ENCODE assay signal across 10 mouse cellular contexts in the genomic region with DNA sequence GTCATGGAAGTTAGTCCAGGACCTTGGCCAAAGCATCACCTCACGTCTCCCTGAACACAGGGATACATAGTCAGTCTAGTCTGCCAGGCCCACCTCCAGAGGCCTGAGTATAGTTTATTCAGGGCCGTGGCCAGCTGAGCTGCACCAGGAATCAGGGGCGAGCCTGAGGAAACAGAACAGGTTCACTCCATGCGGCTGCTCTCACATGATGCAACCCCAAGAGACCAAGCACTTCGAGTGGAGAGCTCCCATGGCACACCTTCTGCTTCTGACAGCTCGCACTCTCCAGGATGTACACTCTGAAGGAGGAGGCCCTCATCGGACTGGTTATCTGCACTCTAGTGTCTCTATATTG.
DNase-seq lines count a peak whose midpoint lies in the region; ATAC-seq and TF ChIP-seq lines count a peak whose summit lies in the region.
"Had no signal": no experiment of that assay in that cellular context is flagged by ENCODE, and none has a peak within 500 bp of the region (broad histone marks: within the 10 kb centered on the region; RNA-seq: fewer than 3 reads in every experiment).

No protein-coding gene starts in this region.

- H3K4me1 ChIP-seq in lung, embryonic 15.5 days = peaks cover 44% of the 10 kb centered on the region
- peaks cover 69% of the 10 kb centered on the region for H3K4me1 ChIP-seq in forebrain, embryonic 13.5 days
- H3K4me1 ChIP-seq in hindbrain, postnatal 0 days (ENCODE audit: insufficient read depth, low read length) = peaks cover 16% of the 10 kb centered on the region
- H3K4me1 ChIP-seq in neural tube, embryonic 15.5 days = peaks cover 74% of the 10 kb centered on the region

- 52% methylated on average over 7 of the region's 7 CpGs for WGBS in lung, embryonic 15.5 days
- 82% methylated on average over 7 of the region's 7 CpGs for WGBS in forebrain, embryonic 13.5 days
- WGBS in hindbrain, postnatal 0 days = 69% methylated on average over 7 of the region's 7 CpGs
- 64% methylated on average over 7 of the region's 7 CpGs for WGBS in neural tube, embryonic 15.5 days

- no peak for TF ChIP-seq CTCF in hindbrain, postnatal 0 days (IDR thresholded peaks at IDR 0.05; ENCODE audit: low read depth)

- H3K9ac ChIP-seq in lung, embryonic 15.5 days = no peak overlapping the region
- H3K9ac ChIP-seq in forebrain, embryonic 13.5 days = no peak overlapping the region
- H3K9ac ChIP-seq in hindbrain, postnatal 0 days (replicated peaks; ENCODE audit: low read length) = no peak overlapping the region
- no peak overlapping the region for H3K9ac ChIP-seq in neural tube, embryonic 15.5 days (replicated peaks)

- H3K27me3 ChIP-seq in lung, embryonic 15.5 days = no peaks in the 10 kb centered on the region
- no peaks in the 10 kb centered on the region for H3K27me3 ChIP-seq in forebrain, embryonic 13.5 days
- no peaks in the 10 kb centered on the region for H3K27me3 ChIP-seq in hindbrain, postnatal 0 days (ENCODE audit: insufficient read depth, low read length)
- no peaks in the 10 kb centered on the region for H3K27me3 ChIP-seq in neural tube, embryonic 15.5 days (replicated peaks)

- peaks cover 7% of the 10 kb centered on the region for H3K36me3 ChIP-seq in lung, embryonic 15.5 days
- H3K36me3 ChIP-seq in forebrain, embryonic 13.5 days (ENCODE audit: poor library complexity, severe bottlenecking) = peaks cover 24% of the 10 kb centered on the region
- peaks cover 8% of the 10 kb centered on the region; the same call in 1 of the 2 replicates for H3K36me3 ChIP-seq in hindbrain, postnatal 0 days (ENCODE audit: insufficient read depth, low read length)
- H3K36me3 ChIP-seq in neural tube, embryonic 15.5 days = peaks cover 9% of the 10 kb centered on the region

- H3K4me2 ChIP-seq in lung, embryonic 15.5 days = no peak overlapping the region
- H3K4me2 ChIP-seq in forebrain, embryonic 13.5 days = no peak overlapping the region
- H3K4me2 ChIP-seq in hindbrain, postnatal 0 days (ENCODE audit: low read depth, low read length) = no peak overlapping the region
- H3K4me2 ChIP-seq in neural tube, embryonic 15.5 days = no peak overlapping the region

- ATAC-seq in lung, embryonic 15.5 days (ENCODE audit: borderline replicate concordance, extremely low read depth, low FRiP score, low TSS enrichment) = 0 out of 2 replicates have a peak, but pooled peaks have one; percentile 20
- ATAC-seq in forebrain, embryonic 13.5 days = peak; percentile 8; the same call in 1 of the 2 replicates
- no peak for ATAC-seq in hindbrain, postnatal 0 days
- no peak for ATAC-seq in neural tube, embryonic 15.5 days (ENCODE audit: low FRiP score)
- ATAC-seq in frontal cortex, adult (ENCODE audit: low TSS enrichment) = no peak

- no peaks in the 10 kb centered on the region for H3K9me3 ChIP-seq in lung, embryonic 15.5 days
- H3K9me3 ChIP-seq in forebrain, embryonic 13.5 days (replicated peaks) = no peaks in the 10 kb centered on the region
- no peaks in the 10 kb centered on the region for H3K9me3 ChIP-seq in hindbrain, postnatal 0 days (ENCODE audit: low read length)
- no peaks in the 10 kb centered on the region for H3K9me3 ChIP-seq in neural tube, embryonic 15.5 days (replicated peaks)

- no peak overlapping the region for H3K4me3 ChIP-seq in lung, embryonic 15.5 days
- no peak overlapping the region for H3K4me3 ChIP-seq in forebrain, embryonic 13.5 days
- H3K4me3 ChIP-seq in hindbrain, postnatal 0 days (ENCODE audit: low read length) = no peak overlapping the region
- H3K4me3 ChIP-seq in neural tube, embryonic 15.5 days (replicated peaks) = no peak overlapping the region

- peak overlapping the region; percentile 59 for H3K27ac ChIP-seq in lung, embryonic 15.5 days
- H3K27ac ChIP-seq in forebrain, embryonic 13.5 days = peak overlapping the region; percentile 70
- H3K27ac ChIP-seq in hindbrain, postnatal 0 days = peak overlapping the region; percentile 73; the same call in 1 of the 2 replicates
- H3K27ac ChIP-seq in neural tube, embryonic 15.5 days (replicated peaks) = peak overlapping the region; percentile 81

- DNase-seq in lung, postnatal 10 days = no peak
- no peak for DNase-seq in hindbrain, postnatal 0 days (ENCODE audit: low spot score)
- no peak for DNase-seq in ovary, postnatal 10 days (ENCODE audit: low spot score)
- DNase-seq in cerebellum, adult 9-10 months = no peak
- DNase-seq: left cerebral cortex, postnatal 4 days; right cerebral cortex, postnatal 14 days had no signal

Comparison
In these comparisons a context has a peak if more than half of its experiments do, and no peak if none do; other contexts are left out.
1. ATAC-seq: peak in lung, embryonic 15.5 days (single experiment) and forebrain, embryonic 13.5 days (single experiment); none in hindbrain, postnatal 0 days (single experiment), neural tube, embryonic 15.5 days (single experiment) and frontal cortex, adult (single experiment).
2. Peak in every context shown above with its lines, with median percentiles within 50 percentile points of each other: H3K27ac ChIP-seq.